Mouse (Mus musculus): ENCODE measurements around the gene Ube2q2.
"Not testable (repeated sequence)": the region's sequence is repeated elsewhere in the genome, so short reads cannot be mapped to it uniquely, and the experiment has no call there.

- not testable (repeated sequence) for TF ChIP-seq FLI1 (IDR thresholded peaks at IDR 0.05; ENCODE audit: low read length); GATA1 (IDR thresholded peaks at IDR 0.05; ENCODE audit: borderline replicate concordance, low read length)
Measured at GRCm38 (mm10) chr9:55233076-55233475, 84.4 kb downstream of the Ube2q2 start.

All from megakaryocyte, embryonic 14.5 days (primary cell).